Mouse (Mus musculus): ENCODE data around the gene Ccsap.

Gene Ccsap

DNA sequence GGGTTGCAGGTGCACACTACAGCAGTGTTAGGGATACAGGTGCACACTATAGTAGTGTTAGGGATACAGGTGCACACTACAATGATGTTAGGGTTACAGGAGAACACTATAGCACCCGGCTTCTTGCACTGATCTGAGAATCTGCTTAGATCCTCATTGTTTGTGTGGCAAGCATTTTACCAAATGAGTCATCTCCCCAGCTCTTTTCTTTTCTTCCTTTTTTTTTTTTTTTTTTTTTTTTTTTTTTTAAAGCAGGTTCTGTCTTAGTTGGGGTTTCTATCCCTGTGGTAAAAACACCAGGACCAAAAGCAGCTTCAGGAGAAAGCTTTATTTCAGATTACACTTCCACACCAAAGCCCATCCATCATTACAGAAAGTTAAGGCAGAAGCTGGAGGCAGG is 56.4 kb downstream of the Ccsap start:
- no peak for DNase-seq

GRCm38 (mm10) chr8:123801538-123801937 is 58.5 kb downstream of the Ccsap start:
- no peak for DNase-seq

DNA sequence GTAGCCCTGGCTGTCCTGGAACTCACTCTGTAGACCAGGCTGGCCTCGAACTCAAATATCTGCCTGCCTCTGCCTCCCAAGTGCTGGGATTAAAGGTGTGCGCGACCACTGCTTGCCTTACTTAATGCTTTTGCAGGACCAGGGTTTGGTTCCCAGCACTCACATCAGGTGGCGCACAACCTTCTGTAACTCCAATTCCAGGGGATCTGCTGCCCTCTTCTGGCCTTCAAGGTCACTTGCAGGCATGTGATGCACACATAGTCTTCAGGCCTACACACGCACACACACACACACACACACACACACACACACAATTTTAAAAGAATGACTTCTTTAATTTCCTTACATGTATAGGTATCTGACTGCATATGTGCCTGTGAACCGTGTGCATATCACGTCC is 59.1 kb downstream of the Ccsap start:
- DNase-seq: no peak

GRCm38 (mm10) chr8:123799885-123800284 is 60.1 kb downstream of the Ccsap start:
- DNase-seq: no peak

GRCm38 (mm10) chr8:123799434-123799833 is 60.6 kb downstream of the Ccsap start:
- no peak for DNase-seq

DNA sequence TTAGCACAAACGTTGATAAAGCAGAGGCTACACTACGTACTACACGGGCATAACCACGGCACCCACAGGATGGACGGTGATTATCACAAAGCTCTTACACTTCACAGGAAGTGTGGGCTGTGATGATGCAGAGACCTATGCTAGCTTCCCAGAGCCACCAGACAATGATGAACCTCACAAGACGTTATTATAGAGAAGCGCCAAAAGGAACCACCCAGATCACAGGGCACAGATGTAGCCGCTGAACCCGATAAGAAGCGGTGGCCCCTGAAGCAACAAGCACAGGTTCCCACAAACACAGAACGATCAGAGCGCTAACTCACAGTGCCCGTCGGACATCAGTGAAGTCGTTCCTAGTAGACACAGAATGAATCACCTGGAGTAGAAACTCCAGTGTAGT is 62.1 kb downstream of the Ccsap start:
- DNase-seq: no peak

GRCm38 (mm10) chr8:123796758-123797157 is 63.3 kb downstream of the Ccsap start:
- DNase-seq: no peak

GRCm38 (mm10) chr8:123794766-123795165 is 65.2 kb downstream of the Ccsap start:
- no peak for DNase-seq

DNA sequence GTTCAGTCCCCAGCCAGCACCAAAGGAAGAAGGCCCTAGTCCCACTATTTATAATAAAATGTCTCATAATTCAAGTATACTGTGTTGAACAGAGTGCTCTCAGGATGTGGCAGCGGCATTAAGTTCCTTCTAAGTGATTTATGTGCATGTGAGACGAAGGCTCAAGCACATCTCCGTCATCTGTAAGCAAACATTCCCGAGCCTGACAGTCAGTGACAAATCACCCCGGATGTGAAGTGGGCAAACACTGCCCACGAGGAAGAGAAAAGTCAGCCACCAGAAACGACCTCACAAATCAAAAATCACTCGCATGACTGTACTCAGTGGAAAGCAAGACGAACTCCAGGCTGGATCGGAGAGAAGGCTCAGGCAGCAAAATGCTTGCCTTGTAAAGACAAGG is 66.1 kb downstream of the Ccsap start:
- no peak for DNase-seq

- DNase-seq: no peak
These were observed 68.2 kb downstream of the Ccsap start for GRCm38 (mm10) chr8:123791845-123792225.

DNA sequence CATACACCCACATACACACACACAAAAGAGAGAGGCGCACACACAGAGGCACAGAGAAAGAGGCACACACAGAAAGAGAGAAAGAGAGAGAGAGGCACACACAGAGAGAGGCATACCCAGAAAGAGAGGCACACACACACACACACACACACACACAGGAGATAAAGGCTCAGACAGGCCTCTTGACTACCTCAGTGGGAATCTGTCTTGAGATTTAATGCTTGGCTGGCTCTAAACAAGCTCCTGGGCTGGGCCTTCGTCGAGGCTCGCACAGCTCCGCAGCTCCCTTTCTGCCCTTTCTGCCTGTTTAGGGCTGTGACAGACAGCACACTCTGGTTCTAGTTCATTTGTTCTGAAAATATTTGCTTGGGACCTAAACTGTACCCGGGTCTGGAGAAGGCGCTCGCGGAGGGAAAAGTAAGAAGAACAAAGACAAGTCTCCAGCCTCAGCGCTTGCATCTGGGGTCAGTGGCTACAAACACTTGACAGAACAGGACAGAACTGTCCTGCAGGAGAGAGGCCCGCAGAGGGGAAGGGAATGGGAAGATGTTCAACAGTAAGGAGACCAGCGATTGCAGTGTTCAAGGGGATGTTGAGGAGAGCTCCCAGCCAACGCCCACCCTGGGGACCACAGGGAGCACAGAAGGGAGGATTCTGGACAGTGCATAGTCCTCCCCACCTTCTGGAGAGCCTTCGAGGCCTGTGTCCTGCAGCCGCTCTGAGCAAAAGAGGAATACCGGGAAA is 68.7 kb downstream of the Ccsap start:
- DNase-seq: no peak
